Mouse (Mus musculus) gastrocnemius, adult 18-20 months (tissue): ENCODE measurements around the gene Hpf1. TPM values are rescaled to one million over a fixed set of nuclear protein-coding genes. Genes with fewer than 3 reads are reported as not detected.

Experiments used
- DNase-seq: peaks from one replicate; pipeline ENCODE4 v3.0.0; 2021; ENCODE audit warnings: low spot score
- long read RNA-seq, 2 experiments: library from polyadenylated mRNA; stranded (forward); transcript quantifications; one replicate each; pipeline ENCODE4 v2.0.0; 2021
- total RNA-seq, 2 experiments: library from RNA; stranded (reverse); gene quantifications; 2 replicates each; pipeline ENCODE4 v1.2.3; 2021

The Hpf1 gene
- total RNA-seq = 1 to 10 TPM; 5.5 to 7.7 TPM
- long read RNA-seq, experiment 1, partial matches to known transcripts = 0 of 3 reads
- long read RNA-seq, experiment 1, other reads (novel, unspliced or antisense) = 0 of 3 reads
- long read RNA-seq, experiment 2, transcript Hpf1-201 (8 exons, 1,191 nt) = major isoform, 5 of 8 reads
- long read RNA-seq, experiment 2, partial matches to known transcripts = 2 of 8 reads
- long read RNA-seq, experiment 2, other reads (novel, unspliced or antisense) = 1 of 8 reads

GRCm38 (mm10) chr8:60889843-60890519 is at the start of gene Hpf1:
Hpf1 (plus strand) TSS chr8:60890418.
- DNase-seq = peak; percentile 95

- no peak for DNase-seq
These were observed 47.8 kb upstream of the Hpf1 start for GRCm38 (mm10) chr8:60842388-60842787.

GRCm38 (mm10) chr8:60857559-60857958 is 32.7 kb upstream of the Hpf1 start:
- no peak for DNase-seq

GRCm38 (mm10) chr8:60858091-60858490 is 32.1 kb upstream of the Hpf1 start:
- no peak for DNase-seq

GRCm38 (mm10) chr8:60858911-60859476 is 31.2 kb upstream of the Hpf1 start:
- DNase-seq = no peak

- DNase-seq = no peak
These were observed 30.6 kb upstream of the Hpf1 start for GRCm38 (mm10) chr8:60859605-60860004.

GRCm38 (mm10) chr8:60860749-60861148 is 29.5 kb upstream of the Hpf1 start:
- no peak for DNase-seq

GRCm38 (mm10) chr8:60861783-60862182 is 28.4 kb upstream of the Hpf1 start:
- DNase-seq = no peak

- no peak for DNase-seq
These were observed 25.3 kb upstream of the Hpf1 start for GRCm38 (mm10) chr8:60864875-60865274.

- DNase-seq = peak; percentile 59
These were observed 24.6 kb upstream of the Hpf1 start for GRCm38 (mm10) chr8:60865504-60866114.

GRCm38 (mm10) chr8:60867468-60868115 is 22.6 kb upstream of the Hpf1 start:
- no peak for DNase-seq

GRCm38 (mm10) chr8:60868236-60868965 is 21.8 kb upstream of the Hpf1 start:
- DNase-seq = no peak

GRCm38 (mm10) chr8:60869761-60870160 is 20.5 kb upstream of the Hpf1 start:
- DNase-seq = no peak

GRCm38 (mm10) chr8:60870231-60871193 is 19.7 kb upstream of the Hpf1 start:
- no peak for DNase-seq

- DNase-seq = no peak
These were observed 11.6 kb upstream of the Hpf1 start for GRCm38 (mm10) chr8:60878617-60879016.

GRCm38 (mm10) chr8:60883419-60884137 is 6.6 kb upstream of the Hpf1 start:
- DNase-seq = no peak

GRCm38 (mm10) chr8:60886736-60887135 is 3.5 kb upstream of the Hpf1 start:
- no peak for DNase-seq

GRCm38 (mm10) chr8:60889131-60889842 is 931 bp upstream of the Hpf1 start:
- no peak for DNase-seq

- no peak for DNase-seq
These were observed 279 bp downstream of the Hpf1 start for GRCm38 (mm10) chr8:60890520-60890874.
